Mouse (Mus musculus) ovary, postnatal 14 days (tissue): ENCODE results near the gene Crct1.
A peak's percentile ranks its signal among the peaks of the same experiment; 100 is the strongest.

Experiments
- DNase-seq: peaks from one replicate; pipeline ENCODE4 v3.0.0; 2022; ENCODE audit warnings: low spot score

Gene Crct1

DNA sequence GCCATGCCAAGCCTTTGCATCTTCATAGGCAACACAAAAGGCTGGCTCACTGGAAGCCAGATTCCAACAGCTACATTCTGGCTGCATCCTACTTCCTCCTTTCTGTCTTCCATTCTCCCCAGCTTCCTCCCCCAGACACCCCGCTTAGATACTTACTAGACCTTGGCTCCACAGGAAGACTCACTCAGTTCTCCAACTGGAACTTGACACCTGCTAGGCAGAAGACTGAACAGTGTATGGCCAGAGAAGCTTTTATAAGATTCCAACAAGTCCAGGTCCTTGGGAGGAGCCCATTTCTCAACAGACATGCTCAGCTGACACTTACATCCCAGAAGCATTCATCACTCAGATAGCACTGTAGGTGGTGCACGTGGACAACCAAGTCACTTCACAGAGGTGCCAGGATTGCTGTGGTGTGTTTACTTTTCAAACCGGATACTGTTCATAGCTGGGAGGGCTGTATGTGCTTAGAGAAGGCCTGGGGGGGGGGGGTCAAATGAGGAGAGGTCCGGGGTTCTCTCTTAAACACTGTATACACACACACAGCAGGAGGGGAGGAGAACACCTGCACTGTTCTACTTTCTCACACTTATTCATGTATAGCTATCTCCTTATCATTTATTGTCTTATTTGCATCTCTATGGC lies at the start of gene Crct1:
TSS of gene Crct1 (minus strand) at position 228 of the 645 bp plus-strand sequence.
- no peak for DNase-seq

DNA sequence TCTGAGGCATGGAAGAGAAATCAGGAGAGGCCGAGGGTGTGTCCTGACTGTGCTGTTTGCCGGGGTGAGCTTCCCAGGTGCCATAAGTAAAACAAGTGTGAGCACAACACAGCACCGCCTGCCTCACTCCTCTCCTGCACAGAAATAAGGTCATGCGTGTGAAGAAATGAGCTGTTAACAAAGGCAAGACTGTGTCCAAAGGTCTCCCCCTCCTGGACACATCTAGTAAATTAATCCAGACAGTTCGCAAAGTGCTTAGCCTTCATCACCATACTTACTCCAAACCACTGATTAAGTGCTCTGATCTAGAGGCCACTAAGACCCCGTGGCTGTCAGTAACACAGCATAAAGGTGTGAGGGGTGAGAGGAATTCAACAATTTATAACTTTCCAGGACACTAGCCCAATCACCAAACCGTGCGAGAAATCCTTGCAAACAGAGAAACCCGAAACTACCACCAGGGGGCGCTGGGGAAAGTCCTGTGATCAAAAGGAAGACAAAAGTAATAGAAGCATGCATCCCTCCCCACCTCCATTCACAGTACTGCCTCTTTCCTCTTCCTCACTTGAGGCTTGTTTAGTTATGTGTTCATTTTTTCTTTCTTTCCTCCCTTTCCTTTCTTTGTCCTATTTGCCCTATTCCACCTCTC lies 37.5 kb upstream of the Crct1 start:
- DNase-seq, result no peak

DNA sequence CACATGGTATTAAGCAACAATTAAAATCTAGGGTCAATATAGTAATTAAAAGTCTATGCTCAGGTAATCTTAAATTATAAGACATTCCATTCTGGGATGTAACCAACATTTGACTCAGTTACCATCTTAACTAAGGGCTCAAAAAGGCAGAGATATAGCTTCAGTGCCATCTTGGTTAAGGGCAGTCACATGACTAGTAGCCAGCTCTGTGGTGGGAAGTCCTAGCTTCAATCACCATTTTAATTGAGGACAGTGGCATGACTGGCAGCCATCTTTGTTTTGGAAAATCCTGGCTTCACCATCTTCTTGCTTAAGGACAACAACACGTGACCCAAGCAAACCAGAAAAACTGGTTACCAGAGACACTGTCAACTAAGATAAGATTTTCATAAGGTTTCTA lies 34.7 kb upstream of the Crct1 start:
- DNase-seq, result no peak

GRCm38 (mm10) chr3:93031450-93031849 lies 16.0 kb upstream of the Crct1 start:
- DNase-seq, result peak; percentile 15

- DNase-seq, result no peak
These were observed 10.0 kb upstream of the Crct1 start for GRCm38 (mm10) chr3:93025486-93025885.

DNA sequence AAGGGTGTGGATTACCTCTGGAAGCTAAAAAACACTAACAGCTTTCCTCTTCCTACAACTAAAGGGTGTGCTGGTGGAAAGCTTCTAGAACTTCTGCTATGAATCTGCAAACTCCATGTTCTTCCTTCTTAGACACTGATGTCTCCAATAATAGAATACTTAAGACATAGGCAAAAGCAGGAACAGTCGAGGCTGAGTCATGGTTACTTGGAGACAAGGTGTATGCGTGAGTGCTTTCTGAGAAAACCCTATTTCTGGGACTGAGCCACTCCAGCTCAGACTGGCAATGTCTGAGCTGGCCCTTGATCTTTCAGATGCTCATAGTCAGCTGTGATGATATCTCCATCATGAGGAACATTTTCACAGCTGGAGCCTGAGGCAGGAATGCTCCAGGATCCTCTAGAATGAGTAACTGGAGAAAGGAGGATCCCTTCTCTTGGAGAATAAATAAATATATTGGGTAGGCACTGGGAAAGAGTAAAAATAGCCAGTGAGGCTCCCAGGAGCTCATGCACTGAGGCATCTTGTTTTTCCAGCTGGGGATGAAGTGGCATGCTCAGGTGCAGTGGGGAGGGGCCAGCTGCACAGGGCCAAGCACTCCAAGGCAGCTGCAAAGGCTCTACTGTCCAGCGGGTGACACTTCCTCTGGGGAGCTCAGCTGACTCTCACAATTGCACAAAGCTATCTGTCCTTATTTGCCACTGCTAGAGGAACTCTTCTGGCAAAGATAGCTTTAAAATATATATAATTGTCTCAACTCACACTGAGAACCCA lies 8.1 kb upstream of the Crct1 start:
- no peak for DNase-seq

DNA sequence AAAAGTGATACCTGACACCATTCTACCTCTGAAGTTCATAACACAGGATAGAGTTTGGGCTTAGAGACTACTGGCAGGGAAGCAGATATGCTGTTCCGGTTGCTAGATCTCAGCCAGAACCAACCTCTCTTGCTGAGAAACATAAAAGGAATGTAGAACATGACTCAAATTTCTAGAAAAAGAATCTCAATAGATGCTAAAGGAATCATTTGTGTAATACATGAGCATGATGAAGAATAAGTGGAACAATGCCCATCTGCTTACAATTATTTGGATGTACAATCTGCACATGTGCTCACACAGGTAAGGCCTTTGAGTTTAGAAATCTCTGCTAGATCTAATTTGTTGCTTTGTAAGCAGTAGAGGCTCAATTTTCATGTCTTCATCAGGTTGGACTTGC lies 5.7 kb upstream of the Crct1 start:
- DNase-seq, result no peak

DNA sequence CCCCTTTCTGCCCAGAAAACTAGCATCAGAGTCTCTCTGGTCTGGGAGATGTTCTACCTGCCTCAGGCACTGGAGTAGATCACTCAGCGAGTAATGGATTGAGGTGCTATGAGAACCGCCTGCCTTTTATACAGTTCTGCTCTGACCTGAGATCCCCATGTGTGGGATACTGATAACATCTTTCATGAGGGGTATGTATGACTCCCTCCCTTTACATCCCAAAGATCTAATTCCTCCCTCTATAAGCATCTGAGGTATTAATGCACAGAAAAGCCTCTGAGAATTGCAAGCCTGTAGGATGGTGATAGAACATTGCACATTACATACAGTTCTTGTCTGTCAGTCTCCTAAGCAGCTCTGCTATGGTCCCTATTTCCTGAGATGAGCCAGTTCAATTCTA lies 3.5 kb upstream of the Crct1 start, which contains the start of gene Lce1m:
TSS of gene Lce1m (minus strand) at position 101 of the 400 bp plus-strand sequence.
- no peak for DNase-seq

GRCm38 (mm10) chr3:93014871-93015270 lies 616 bp downstream of the Crct1 start:
- DNase-seq, result no peak

DNA sequence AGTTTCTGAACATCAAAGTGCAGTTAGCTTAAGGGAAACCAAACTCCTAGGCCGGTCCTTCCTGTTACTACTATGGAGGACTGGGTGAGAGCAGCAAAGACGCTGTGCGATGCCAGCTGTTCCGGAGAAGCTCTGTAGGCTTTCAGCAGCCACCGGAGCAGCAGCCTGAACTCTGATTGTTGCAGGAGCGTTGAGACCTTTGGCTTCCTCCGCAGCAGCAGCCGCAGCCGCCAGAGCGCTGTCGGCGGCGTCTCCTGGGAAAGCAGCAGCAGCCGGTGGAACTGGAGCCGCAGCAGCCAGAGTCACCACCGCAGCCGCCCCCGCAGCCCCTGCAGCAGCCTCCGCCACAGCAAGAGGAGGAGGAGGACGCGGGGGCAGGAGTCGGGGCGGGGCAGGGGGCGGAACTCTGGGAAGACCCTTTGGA lies 1.1 kb downstream of the Crct1 start:
- DNase-seq, result peak; percentile 34

DNA sequence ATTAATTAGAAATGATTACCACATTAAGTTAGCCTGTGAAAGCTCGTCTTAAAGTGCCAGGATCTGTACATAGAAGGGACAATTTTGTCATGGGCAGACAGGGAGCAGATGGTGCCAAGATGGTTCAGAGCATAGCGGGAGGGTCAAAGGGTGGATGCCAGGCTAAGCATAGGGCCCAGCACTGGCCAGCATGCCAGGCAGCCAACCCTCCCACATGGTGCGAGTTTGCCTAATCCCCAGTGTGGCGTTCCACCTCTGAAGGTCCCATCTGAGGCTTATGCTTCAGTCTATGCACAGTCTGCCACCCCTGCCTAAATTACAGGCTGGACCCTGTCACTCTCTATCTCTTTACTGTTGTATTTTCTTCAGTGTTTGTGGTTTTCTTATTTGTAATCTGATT lies 12.6 kb downstream of the Crct1 start:
- DNase-seq, result no peak

DNA sequence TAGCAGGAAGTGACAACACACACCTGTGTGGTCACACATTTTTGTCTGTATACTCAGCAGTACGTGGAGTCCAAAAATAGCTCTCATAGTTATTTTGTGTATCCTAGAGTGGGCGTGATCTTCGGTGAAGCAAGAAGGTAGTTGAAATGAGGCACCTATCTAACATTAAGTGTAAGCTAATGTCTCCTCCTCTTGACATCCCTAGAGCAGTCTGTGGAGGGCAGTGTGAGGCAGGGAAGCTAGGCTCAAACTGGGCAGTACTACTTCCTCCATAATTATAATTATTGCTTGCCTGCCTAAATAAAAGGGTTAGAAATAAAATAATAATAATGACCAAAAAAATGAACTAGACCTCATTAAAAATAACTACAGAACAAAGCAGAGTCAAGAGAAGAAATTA lies 14.9 kb downstream of the Crct1 start:
- no peak for DNase-seq

DNA sequence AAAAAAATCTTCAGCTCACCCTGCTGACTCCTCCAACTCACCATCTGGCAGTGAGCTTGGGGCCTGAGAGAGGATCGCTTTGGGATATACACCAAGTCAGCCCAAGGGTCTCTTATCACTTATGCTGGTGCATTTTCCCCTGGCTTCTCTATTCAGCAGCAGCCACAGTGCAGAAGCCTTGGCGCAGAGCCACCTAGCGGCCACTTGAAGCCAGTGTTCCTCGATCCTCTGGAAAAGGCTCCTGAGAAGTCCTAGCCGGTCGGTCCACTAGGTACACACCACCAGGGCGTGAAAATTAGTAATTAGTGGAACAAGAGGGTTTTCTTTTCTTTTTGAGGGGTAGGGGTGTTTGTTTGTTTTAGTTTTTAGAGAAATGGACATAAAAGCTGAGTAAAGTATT lies 16.8 kb downstream of the Crct1 start:
- DNase-seq, result peak; percentile 57

DNA sequence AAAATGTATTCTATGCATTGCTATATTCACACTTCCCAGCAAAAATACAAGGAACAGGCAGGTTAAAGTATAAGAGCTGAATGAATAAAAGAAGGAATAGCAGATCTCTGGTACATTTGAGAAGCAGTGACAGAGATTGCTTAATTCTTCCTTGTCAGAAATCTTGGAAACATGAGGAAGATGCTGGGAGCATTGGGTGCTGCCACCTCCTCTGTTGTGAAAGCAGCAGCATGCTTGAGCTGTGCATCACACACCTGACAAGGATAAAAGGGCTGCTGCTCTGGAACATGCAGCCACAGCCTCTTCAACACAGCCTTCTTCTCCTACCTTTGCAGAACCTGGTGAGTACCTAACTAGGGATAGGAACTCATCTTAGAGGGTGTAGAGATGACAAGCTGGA lies 23.6 kb downstream of the Crct1 start, which contains the start of gene Lce3f:
TSS of gene Lce3f (plus strand) at position 301 of the 400 bp plus-strand sequence.
- DNase-seq, result no peak

DNA sequence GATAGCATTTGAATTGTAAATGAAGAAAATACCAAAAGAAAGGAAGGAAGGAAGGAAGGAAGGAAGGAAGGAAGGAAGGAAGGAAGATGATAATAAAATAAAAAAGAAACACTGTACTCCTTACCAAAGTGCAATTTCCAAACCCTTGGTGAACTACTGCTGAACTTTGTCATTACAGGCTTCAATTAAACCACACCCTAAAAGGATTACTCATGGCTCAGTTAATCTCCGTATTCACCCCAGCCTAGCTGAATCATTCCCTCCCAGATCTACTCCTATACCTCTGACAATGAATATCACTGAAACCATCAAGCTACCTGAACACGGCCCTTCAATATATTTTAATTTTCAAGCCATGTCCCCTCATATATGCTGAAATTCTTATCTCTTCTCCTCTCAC lies 37.0 kb downstream of the Crct1 start:
- DNase-seq, result no peak

DNA sequence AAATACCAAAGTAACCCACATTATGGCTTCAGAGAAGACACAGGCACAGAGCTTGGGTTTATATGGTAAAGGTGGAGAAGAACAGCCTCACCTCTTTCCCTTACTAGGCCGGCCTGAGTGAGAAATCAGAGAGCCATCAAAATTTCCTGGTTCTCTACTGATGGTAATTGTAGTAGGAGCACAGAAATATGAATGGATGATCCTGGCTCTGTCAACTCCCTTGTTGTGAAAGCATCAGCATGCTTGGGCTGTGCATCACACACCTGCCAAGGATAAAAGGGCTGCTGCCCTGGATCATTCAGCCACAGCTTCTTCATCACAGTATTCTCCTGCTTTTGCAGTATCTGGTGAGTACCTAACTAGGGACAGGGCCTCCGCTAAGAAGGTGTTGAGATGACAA lies 48.7 kb downstream of the Crct1 start, which contains the start of gene Lce3e:
TSS of gene Lce3e (plus strand) at position 301 of the 400 bp plus-strand sequence.
- DNase-seq, result no peak
